Mouse (Mus musculus) brain, embryonic 14.5 days (tissue): ENCODE measurements around the gene Sars.

Experiments used
- CTCF ChIP-seq: fragments of 200-500 bp; IDR thresholded peaks from 2 replicates; pipeline ENCODE4 v1.5.1; 2012; ENCODE audit warnings: inconsistent platforms, mild to moderate bottlenecking, moderate library complexity, borderline replicate concordance; ENCODE audit not compliant: insufficient read depth, insufficient read length; ENCODE audit errors: extremely low read depth
- POLR2A ChIP-seq: fragments of 200-500 bp; IDR thresholded peaks from 2 replicates; pipeline ENCODE4 v1.6.1; 2012; ENCODE audit warnings: mild to moderate bottlenecking, inconsistent platforms, borderline replicate concordance; ENCODE audit not compliant: poor library complexity, insufficient read depth, insufficient read length, severe bottlenecking; ENCODE audit errors: extremely low read depth

GRCm38 (mm10) chr3:108414857-108415830, 29.9 kb downstream of the Sars start, which contains the start of gene Celsr2:
- no peak for TF ChIP-seq CTCF
- no peak for TF ChIP-seq POLR2A
